Mouse (Mus musculus): ENCODE measurements around the gene Dennd1a.

DNA sequence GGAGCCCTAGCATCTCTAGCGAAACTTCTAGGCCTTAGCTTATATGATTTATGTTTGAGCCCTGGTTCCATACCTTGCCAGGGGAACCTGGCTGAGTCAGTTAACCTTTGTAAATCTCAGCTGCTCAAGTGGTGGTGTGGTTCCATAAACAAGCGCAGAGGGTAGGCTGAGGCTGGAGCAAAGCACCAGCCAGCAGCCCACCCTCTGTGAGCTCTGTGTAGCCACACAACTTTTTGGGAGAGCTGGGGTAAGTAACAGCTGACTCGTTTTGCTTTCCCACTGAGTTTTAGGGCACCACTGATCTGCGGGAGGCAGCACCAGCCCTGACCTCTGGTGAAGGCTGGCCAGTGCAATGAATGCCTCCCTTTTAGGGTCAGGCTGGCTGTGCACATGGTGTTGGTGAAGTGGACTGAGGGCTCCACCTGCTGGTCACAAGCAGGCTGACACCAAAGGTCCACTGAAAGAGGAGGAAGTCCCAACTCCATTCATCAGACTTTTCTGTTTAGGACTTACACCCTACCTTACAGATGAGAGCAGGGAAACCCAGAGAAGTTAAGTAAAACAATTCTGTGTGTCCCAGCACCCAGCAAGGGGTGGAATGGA is 484.5 kb downstream of the Dennd1a start:
- TF ChIP-seq POLR2A (IDR thresholded peaks at IDR 0.05; ENCODE audit: control insufficient read depth, low read depth, low read length) = no peak
- peak; percentile 87; the same call in 1 of the 2 replicates for TF ChIP-seq CTCF (IDR thresholded peaks at IDR 0.05; ENCODE audit: control insufficient read depth, insufficient read depth, insufficient replicate concordance, low read depth, low read length)
